Mouse (Mus musculus) erythroblast, embryonic 14.5 days (primary cell): ENCODE results near the gene D630036H23Rik. TPM values are rescaled to one million over a fixed set of nuclear protein-coding genes. Genes with fewer than 3 reads are reported as not detected.
"Not testable (repeated sequence)": the region's sequence is repeated elsewhere in the genome, so short reads cannot be mapped to it uniquely, and the experiment has no call there.

Source experiments
- H3K27me3 ChIP-seq: 2 replicates; pipeline ENCODE4 v1.6.1; 2012; ENCODE audit warnings: inconsistent platforms; ENCODE audit not compliant: control insufficient read depth
- H3K36me3 ChIP-seq: 2 replicates; pipeline ENCODE4 v1.6.1; 2012; ENCODE audit warnings: mild to moderate bottlenecking, inconsistent platforms; ENCODE audit not compliant: control insufficient read depth
- H3K4me1 ChIP-seq: 2 replicates; pipeline ENCODE4 v1.6.1; 2012; ENCODE audit warnings: inconsistent platforms; ENCODE audit not compliant: control insufficient read depth
- H3K4me3 ChIP-seq: replicated peaks from 2 replicates; pipeline ENCODE3; 2012; ENCODE audit warnings: moderate library complexity, mild to moderate bottlenecking, inconsistent platforms
- H3K9me3 ChIP-seq: 2 replicates; pipeline ENCODE4 v1.6.1; 2012; ENCODE audit warnings: low read length, inconsistent platforms, mixed read lengths; ENCODE audit not compliant: control insufficient read depth
- GATA1 ChIP-seq: IDR thresholded peaks from 2 replicates; pipeline ENCODE4 v1.6.1; 2012; ENCODE audit warnings: low read length, inconsistent platforms, mixed read lengths
- TAL1 ChIP-seq: IDR thresholded peaks from 3 replicates; pipeline ENCODE4 v1.6.1; 2012; ENCODE audit warnings: low read length, inconsistent platforms, mixed read lengths
- polyA plus RNA-seq: library from polyadenylated mRNA; stranded (reverse); fragments of >175 nt; gene quantifications from 2 replicates; pipeline ENCODE4 v1.2.3, GENCODE M21; 2012

The D630036H23Rik gene
- not detected in 2 replicates for polyA plus RNA-seq

GRCm38 (mm10) chr12:36381441-36382340 lies at the start of gene D630036H23Rik, which contains the start of gene Ispd:
D630036H23Rik (minus strand) TSS chr12:36382181.
Ispd (plus strand) TSS chr12:36381450.
- Histone ChIP-seq H3K4me1 (peaks cover 14% of the 10 kb centered on the region), H3K36me3 (no peaks in the 10 kb centered on the region), H3K27me3 (no peaks in the 10 kb centered on the region), H3K4me3 (peak within 1 kb of the TSS; percentile 80), H3K9me3 (no peaks in the 10 kb centered on the region)
- TF ChIP-seq TAL1 = no peak
- TF ChIP-seq GATA1 = no peak

DNA sequence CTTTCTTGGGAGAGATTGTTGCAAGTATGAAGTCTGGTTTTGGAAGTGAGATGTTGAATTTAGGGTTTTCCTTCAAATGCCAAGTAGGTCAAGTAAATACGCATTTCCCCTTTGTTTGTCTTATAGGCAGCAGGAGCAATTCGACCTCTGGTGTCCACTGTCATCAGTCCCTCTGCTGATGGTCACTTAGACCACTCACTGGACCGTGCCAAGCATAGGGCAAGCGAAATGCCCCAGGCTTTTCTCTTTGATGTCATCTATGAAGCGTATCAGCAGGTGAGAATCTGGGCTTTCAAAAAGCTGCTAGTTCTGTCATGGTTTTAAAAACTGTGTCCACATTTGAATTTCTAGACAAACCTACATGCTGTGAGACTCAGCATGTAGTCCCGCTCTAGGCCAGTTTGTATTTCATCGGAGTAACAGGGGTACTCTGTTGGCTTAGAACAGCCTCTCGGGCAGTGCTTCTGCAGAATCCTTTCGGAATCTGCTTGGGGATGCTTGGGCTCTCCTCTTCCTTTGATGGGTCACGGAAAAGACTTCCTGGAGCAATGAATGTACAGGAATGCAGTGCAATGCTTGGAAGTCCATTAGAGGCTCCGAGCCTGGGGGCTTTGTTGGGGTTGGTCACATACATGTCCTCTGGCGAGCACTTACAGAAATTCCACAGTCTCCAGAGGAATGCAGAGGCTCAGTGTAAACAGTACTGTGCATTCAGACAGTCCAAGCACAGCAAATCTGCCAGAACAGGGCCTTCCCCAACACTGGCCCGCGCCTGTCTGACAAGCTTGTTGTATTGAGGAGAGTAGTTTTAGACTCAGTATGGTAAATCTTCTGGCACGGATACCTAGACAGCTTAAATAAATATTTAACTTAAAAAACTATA lies 44.4 kb upstream of the D630036H23Rik start:
- Histone ChIP-seq H3K27me3 (no peaks in the 10 kb centered on the region), H3K36me3 (no peaks in the 10 kb centered on the region), H3K4me3 (no peak overlapping the region), H3K9me3 (no peaks in the 10 kb centered on the region), H3K4me1 (no peaks in the 10 kb centered on the region)
- TF ChIP-seq TAL1 (no peak), GATA1 (no peak)

DNA sequence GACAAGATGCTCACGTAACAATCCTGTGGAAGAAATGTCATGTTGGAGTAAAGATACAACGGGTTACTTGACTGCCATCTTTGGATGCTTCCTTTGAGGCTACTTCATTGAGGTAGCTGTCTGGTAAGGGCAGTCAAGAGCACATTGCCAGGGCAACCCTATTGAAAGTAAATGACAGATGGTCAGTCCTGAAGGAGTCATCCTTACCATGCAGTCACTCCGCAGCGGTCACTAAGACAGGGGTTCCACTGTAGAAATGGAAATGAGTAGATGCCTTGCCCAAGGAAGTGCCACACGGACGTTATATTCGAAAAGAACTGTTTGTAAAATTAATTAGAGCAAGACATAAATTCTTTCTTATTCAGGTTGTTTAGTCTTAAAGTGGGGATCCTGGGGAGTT lies 43.3 kb upstream of the D630036H23Rik start:
- Histone ChIP-seq H3K4me1 (no peaks in the 10 kb centered on the region), H3K4me3 (no peak overlapping the region), H3K9me3 (no peaks in the 10 kb centered on the region), H3K36me3 (no peaks in the 10 kb centered on the region), H3K27me3 (no peaks in the 10 kb centered on the region)
- TF ChIP-seq GATA1 (no peak), TAL1 (no peak)

DNA sequence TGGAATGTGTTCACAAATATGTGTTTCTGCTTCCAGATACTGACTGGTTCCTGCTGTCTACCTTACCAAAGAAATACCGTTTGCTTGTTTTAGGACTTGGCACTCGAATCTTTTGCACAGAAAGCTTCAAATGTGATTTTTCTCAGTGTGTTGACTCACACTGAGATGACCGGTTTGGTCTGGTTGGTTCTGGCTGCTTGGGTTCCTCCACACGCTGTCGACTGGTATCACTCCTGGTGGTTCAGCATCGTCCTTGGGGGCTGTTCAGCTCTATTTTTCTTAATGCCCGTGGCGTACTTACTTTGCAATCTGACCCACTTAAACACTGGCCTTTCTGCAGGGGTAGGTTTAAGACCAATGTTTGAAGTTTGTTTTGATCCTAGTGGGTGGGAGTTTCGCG lies 41.7 kb upstream of the D630036H23Rik start:
- TF ChIP-seq GATA1 (no peak), TAL1 (no peak)
- Histone ChIP-seq H3K4me3 (no peak overlapping the region), H3K4me1 (no peaks in the 10 kb centered on the region), H3K27me3 (no peaks in the 10 kb centered on the region), H3K9me3 (no peaks in the 10 kb centered on the region), H3K36me3 (no peaks in the 10 kb centered on the region)

GRCm38 (mm10) chr12:36395115-36395514 lies 13.1 kb upstream of the D630036H23Rik start:
- Histone ChIP-seq H3K4me1 (no peaks in the 10 kb centered on the region), H3K4me3 (no peak overlapping the region), H3K36me3 (no peaks in the 10 kb centered on the region), H3K9me3 (no peaks in the 10 kb centered on the region), H3K27me3 (no peaks in the 10 kb centered on the region)
- TF ChIP-seq TAL1 = no peak
- TF ChIP-seq GATA1 = no peak

GRCm38 (mm10) chr12:36386991-36387390 lies 5.0 kb upstream of the D630036H23Rik start:
- Histone ChIP-seq H3K4me3 (no peak overlapping the region), H3K27me3 (no peaks in the 10 kb centered on the region), H3K36me3 (no peaks in the 10 kb centered on the region), H3K4me1 (peaks cover 4% of the 10 kb centered on the region), H3K9me3 (no peaks in the 10 kb centered on the region)
- TF ChIP-seq TAL1 (no peak), GATA1 (no peak)

DNA sequence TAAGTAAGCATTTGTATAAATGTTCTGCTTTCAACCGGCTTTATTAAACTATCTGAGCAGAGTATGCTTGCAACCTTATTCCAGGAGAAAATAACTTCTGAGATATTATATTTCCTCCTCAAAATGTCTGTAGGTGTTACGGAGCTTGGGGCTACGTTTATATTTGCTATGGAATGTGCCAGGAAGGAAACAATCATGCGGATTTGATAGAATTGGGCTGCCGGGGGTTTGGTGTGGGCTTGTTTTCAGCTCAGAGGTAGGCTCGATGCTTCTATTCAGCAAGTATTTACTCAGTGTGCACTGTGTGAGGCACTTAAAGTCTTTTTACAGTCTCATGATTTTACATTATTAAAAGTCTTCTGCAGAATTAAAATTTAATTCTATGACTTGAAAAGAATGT lies 3.4 kb upstream of the D630036H23Rik start:
- Histone ChIP-seq H3K4me3 (no peak overlapping the region), H3K9me3 (no peaks in the 10 kb centered on the region), H3K27me3 (no peaks in the 10 kb centered on the region), H3K4me1 (peaks cover 14% of the 10 kb centered on the region), H3K36me3 (no peaks in the 10 kb centered on the region)
- TF ChIP-seq TAL1 (no peak), GATA1 (no peak)

DNA sequence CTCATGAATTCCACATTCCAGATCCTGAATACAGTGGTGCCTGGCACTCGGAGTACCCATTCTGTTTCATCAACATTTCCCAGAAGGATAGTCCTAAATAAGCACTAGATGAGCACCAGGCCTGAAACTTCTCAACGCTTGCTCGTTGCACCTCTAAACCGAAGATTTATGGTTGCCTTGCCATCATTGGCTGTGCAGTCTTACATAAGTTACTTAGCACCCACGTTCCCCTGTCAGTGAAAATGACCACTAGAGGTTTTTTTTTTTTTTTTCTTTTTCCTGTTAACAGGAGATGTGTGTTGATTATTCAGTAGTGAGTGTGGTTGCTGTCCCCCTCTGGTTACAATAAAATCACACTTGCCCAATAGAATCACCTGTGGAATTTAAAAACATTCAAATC lies 1.2 kb downstream of the D630036H23Rik start:
- Histone ChIP-seq H3K9me3 (no peaks in the 10 kb centered on the region), H3K27me3 (no peaks in the 10 kb centered on the region), H3K4me3 (peak overlapping the region; percentile 80), H3K36me3 (no peaks in the 10 kb centered on the region), H3K4me1 (peaks cover 14% of the 10 kb centered on the region)
- TF ChIP-seq TAL1 (no peak), GATA1 (no peak)

DNA sequence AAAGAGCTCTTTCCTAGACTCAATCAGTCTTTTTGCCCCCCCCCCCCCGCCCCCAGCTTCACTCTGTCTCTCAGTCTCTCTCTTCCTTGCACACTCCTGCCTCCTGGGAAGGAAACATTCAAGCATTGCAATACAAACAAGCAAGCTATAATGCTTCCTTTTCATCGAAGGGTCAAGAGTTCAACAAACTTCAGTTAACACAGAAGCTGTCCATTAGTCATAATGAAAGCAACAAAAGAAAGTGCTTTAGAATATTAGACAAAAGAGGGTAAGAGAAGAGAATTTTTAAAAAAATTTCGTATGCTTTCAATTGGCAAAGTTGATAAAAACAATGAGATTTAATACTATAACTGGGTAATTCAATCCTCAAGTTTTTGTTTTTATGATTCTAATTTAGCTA lies 1.7 kb downstream of the D630036H23Rik start:
- Histone ChIP-seq H3K36me3 (no peaks in the 10 kb centered on the region), H3K9me3 (no peaks in the 10 kb centered on the region), H3K4me3 (no peak overlapping the region), H3K4me1 (peaks cover 14% of the 10 kb centered on the region), H3K27me3 (no peaks in the 10 kb centered on the region)
- no peak for TF ChIP-seq TAL1
- TF ChIP-seq GATA1 = no peak

GRCm38 (mm10) chr12:36376391-36376790 lies 5.6 kb downstream of the D630036H23Rik start:
- H3K4me3 ChIP-seq, H3K4me1 ChIP-seq, H3K27me3 ChIP-seq, H3K9me3 ChIP-seq, H3K36me3 ChIP-seq: not testable (repeated sequence)
